Mouse (Mus musculus): ENCODE measurements around the gene Tatdn2. TPM values are rescaled to one million over a fixed set of nuclear protein-coding genes. Genes with fewer than 3 reads are reported as not detected.
"Not testable (repeated sequence)": the region's sequence is repeated elsewhere in the genome, so short reads cannot be mapped to it uniquely, and the experiment has no call there.

Tatdn2 gene
- total RNA-seq, 2 experiments from 2014 or later = 25.7 to 29.1 TPM

DNA sequence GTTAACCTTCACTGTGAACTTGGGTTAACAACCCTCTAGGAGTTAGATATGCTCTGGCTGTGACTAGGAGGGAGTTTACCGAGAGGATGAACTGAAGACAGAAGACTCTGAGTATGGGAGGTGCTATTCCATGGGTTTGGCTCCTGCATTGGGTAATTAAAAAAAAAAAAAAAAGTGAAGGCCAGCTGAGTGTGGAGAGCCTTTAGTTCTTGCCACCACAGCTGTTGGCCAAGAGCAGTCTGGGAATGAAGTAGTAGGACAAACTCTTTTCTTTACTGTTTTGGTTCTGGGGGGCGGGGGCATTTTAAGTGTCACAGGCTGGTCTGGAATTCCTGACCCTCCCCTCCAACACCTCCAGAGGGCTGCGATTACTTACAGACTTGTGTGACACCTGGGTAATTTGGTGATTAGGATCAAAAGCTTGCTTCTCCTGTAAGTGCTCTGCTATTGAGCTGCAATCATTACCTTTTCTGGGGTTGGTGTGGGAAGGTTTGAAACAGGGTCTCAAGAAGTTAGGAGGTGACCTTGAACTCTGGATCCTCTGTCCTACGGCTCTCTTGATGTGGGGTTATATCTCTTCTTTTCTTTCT lies 989 bp upstream of the Tatdn2 start:
- intact Hi-C loops (cut with DNase I; ENCODE audit: low total_unique reads) = no loop called here
- no peak for DNase-seq

DNA sequence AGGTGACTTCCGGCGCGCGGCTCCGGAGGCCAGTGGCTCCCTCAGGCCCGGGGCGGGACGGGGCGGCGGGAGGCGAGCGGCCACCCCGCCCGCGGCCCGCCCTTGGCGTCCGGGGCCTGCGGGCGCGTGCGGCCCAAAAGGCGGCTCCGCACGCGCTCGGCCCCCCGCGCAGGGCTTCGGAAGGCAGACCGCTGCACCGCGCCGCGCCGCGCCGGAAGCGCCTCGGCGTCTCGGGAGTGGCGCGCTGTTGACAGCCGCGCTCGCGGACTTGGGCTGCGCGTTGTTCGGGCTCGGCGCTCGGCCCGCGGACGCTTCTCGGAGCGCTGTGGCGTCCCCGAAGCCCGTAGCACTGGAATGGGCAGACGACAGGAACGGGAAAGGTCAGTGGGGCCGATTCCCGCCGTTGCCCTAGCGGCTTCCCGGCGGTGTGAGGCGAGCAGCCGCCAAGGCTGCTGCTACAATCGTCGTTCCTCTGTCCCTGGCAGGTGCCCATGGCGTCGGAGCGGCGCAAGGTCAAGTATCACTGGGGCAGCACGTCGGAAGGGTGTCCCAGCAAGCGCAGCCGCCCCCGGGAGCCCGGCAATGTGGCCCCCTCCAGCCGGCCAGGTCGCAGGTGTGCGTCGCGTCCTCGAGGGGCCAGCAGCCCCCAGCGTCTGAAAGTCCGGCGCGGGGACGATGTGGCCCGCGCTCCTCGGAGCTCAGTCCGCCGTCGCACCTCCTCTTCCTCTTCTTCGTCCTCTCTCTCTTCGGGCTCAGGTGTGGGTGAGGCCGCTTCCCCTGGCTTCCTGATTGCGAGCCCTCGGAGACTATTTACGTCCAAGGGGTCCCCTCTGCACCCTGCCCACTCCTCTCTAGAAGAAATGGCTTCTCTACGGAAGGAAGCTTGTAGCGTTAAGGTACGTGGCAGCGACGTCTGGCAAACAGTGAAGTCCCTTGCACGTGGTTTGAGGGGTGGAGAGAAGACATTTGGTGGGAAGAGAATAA lies 664 bp downstream of the Tatdn2 start:
- DNase-seq = peak; percentile 40
- intact Hi-C loops (cut with DNase I; ENCODE audit: low total_unique reads) = no loop called here

DNA sequence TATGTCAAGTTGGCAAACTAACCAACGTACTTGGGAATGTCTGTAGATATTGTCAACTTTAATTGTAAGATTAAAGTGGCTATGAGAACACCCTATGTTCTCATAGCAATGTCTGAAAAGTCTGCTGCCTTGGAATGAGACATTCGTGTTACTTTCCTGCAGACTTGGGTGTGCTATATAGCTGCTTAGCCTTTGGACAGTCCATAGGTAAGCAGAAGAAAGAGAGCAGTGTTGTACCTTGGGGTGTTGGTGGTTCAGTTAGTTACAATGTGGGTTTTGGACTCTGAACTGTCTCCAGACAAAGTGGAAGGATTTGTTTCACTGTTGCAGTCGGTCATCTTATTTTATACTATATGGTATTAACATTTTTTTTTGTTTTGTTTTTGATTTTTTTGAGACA lies 15.9 kb downstream of the Tatdn2 start:
- intact Hi-C loops (cut with DNase I; ENCODE audit: low total_unique reads) = no loop called here
- DNase-seq = no peak

DNA sequence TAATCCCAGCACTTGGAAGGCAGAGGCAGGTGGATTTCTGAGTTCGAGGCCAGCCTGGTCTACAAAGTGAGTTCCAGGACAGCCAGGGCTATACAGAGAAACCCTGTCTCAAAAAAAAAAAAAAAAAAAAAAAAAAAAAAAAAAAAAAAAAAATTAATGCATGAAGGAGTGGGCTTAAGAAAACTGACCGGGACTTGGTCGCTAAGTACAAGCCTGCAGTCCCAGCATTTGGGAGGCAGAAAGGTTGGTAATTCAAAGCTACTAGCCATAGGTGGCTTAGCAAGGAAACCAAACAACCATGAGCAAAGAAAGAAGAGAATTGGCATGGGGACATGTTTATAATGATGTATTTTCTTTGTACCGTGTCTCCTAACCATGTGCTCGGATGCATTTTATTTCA lies 16.5 kb downstream of the Tatdn2 start:
- intact Hi-C loops (cut with DNase I; ENCODE audit: low total_unique reads); DNase-seq: not testable (repeated sequence)

DNA sequence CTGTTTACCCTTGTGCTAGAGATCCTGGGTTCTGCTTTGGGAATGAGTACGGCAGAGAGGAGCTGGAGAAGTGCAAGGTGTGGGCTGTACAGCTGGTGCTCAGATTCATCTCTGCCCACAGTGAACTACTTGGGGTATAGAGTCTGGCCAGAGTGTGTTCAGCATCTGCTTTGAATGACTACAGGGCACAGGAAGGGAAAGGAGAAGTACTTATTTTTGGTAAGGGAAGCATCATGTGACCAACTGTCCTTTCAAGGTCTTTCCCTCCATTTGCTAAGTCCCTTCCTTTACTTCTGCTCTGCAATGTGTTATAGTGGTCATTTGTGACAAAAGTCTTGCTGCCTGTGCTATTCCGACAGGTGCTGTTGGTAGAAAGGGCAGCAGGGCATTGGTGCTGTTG lies 17.4 kb downstream of the Tatdn2 start:
- intact Hi-C loops (cut with DNase I; ENCODE audit: low total_unique reads) = no loop called here
- no peak for DNase-seq

DNA sequence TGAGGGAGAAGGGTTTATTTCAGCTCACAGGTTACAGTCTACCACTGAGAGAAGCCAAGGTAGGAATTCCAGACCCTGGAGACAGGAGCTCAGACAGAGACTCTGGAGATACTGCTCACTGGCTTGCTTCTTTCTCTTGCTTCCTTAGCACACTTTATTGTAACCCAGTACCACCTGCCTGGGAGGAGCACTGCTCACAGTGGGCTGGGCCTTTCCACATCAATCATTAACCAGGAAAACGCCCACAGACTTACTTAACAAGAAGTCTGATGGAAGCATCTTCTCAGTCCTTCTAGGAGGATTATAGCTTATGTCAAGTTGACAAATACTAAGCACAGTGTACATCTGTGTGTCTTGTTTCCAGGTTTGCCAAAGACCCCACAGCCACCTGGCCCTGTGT lies 17.9 kb downstream of the Tatdn2 start:
- intact Hi-C loops (cut with DNase I; ENCODE audit: low total_unique reads) = no loop called here
- no peak for DNase-seq

DNA sequence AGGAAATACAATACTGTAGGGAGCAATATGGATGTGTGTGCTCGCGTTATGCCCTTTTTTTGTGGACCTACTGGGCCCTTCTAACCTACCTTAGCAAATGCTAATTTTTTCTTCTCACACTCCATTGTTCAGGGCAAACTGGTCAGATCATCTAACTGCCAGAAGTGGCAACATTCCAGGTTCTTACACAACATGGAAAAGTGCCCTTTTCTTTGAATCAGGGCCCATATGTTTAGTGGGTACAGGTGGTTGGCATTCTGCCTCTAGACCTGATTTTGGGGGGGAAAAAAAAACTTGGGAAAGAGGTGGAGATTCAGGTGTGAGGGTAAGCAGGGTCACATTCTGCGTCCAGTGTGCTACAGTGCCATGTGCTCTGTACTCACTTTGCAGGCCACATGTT lies 20.7 kb downstream of the Tatdn2 start:
- no peak for DNase-seq
- intact Hi-C loops (cut with DNase I; ENCODE audit: low total_unique reads) = no loop called here

DNA sequence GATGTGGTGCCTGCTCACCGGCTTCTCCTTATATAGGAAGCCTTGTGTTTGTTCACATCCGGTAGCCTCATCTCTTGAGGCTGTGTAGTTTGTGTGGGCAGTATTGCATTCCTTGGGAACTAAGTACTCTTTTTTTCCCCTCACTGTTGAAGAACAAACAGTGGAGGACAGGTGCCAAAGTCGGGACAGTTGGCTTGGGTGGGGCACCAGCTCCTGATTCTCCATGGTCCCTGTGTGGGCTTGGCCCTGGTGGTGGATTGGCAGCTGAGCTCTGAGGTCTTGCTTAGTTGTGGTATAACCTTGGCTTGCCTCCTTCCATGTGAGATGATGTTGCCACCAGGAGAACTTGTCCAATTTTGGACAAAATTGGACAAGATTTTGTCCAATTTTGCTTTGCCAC lies 23.0 kb downstream of the Tatdn2 start, which contains the start of gene Ghrl:
Gene Ghrl (minus strand): TSS at position 3 of the 400 bp plus-strand sequence.
- no peak for DNase-seq
- intact Hi-C loops (cut with DNase I; ENCODE audit: low total_unique reads) = no loop called here

DNA sequence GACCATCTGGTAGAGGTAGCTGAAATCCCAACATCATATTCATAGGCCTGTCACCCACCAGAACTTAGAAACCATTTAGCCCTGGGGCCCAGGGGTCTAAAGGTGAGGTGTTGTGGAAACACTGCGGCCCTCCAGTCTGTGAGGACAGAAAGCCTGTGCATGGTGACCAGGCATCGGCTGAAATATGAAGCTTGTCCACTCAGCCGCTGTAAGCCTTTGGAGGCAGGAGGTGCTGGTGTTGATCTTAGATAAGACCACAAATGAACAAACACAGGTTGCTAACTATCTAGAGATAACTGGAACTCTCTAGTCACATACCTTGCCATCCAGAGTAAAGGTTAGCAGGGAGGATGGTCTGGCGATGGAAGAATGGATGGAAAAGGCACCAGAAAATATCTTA lies 24.2 kb downstream of the Tatdn2 start:
- DNase-seq = no peak
- intact Hi-C loops (cut with DNase I; ENCODE audit: low total_unique reads) = no loop called here

DNA sequence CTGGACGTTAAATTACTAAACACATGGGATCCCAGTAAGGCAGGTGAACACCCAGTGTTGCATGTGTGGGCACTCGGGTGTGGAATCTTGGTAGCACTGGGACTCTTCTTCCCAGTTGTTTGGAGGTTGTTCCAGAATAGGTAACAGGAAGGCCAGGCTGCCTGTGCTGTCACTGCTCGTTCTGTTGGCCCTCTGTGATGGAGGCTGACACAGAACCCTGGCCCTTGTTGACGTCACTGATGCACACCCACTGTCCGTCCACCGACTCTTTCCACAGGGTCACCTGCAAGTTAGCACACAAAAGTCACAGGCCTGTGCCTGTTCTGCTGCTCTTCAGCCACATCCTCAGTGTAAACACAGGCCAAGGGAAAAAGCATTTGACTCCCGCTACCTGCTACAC lies 31.3 kb downstream of the Tatdn2 start:
- intact Hi-C loops (cut with DNase I; ENCODE audit: low total_unique reads) = no loop called here
- no peak for DNase-seq

DNA sequence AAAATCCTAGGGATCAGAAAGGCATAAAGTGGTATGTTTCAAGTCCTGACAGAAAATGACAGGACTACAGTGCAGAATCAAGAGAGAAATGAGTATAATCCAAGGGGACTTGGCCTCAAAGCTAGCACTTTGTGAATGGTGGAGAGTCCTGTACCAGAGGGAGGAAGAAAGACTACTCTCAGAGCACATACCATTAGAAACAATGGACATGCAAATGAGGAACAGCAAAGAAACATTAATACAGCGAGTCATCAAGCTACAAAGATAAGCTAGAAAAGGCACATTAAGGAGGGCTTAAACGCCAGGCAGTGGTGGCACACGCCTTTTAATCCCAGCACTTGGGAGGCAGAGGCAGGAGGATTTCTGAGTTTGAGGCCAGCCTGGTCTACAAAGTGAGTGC lies 34.4 kb downstream of the Tatdn2 start:
- DNase-seq = no peak
- intact Hi-C loops (cut with DNase I; ENCODE audit: low total_unique reads) = no loop called here

DNA sequence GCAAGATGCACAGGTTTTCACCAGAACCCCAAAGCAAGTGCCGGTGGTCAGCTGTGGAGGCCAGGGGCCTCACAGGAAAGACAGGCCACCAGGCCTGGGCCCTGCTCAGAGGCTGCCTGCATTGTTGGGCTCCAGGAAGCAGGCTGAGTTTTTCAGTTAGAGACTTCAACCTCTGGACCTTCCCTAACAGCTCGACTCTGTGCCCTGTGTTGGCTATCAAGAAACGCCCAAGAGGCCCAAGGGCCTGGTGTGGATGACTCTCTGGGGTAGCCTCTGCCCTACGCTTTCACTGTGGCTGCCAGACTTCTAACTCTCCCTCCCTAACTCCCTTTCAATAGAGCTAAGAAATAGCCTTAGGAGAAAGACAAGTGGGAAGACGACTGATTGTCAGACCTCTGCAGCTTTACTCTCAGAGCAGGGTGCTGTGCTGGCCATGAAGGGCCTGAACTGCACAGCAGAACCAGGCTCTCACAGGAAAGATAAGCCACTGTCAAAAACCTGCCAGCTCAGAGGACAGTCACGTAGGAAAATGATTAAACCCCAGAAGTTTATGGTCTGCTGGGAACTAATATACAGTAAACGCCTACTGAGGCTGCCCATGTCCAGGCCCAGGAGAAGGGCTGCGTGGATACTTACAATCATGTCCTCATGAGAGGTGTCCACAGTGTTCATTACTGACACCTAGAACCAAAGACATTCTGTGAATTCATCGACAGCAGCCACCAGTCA lies 40.6 kb downstream of the Tatdn2 start:
- DNase-seq = no peak
- intact Hi-C loops (cut with DNase I; ENCODE audit: low total_unique reads) = no loop called here

DNA sequence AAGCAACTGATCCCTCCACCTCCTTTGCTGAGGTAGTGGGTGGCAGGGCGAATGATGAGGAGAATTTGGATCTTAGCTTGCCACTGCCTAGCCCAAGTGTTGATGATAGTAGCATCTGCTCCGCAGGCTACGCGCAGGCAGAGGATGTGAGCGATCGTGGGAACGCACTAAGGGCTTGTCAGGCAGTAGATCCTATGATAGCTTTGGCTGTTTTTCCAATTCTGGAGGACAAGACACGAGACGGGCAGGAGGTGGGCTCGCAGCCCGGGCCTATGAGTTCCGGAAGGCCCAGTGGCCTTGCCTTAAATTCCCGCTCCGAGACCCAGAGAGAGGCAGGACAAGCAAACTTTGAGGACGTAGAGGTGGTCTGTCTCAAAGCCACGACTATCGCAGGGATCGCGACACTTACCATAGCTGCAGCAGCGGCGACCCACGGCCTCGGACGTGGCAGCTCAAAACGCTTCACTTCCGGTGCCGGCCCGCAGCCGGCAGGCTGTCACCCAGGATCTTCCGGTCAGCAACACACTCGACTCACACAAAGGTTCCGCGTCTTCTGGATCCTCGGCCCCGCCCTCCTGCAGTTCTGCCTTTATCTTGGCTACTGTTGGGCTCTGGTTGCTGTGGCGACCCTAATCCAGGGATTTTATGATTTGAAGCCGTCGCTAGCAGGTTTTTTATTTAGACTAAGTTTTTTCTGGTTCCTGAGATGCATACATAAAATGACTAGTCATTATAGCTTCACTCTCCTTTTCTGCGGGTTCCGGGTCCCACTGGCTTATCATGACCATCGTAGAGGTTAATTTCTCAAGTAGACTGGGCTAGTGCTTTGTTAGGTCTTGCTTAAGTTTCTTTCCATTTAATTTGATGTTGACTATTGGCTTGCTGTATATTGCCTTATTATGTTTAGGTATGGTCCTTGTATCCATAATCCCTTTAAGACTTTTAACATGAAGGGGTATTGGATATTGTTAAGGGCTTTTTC lies 43.7 kb downstream of the Tatdn2 start, which contains the start of gene Sec13:
Gene Sec13 (minus strand): TSS at position 508 of the 982 bp plus-strand sequence.
- DNase-seq = peak; percentile 84
- intact Hi-C loops (cut with DNase I; ENCODE audit: low total_unique reads) = no loop called here

DNA sequence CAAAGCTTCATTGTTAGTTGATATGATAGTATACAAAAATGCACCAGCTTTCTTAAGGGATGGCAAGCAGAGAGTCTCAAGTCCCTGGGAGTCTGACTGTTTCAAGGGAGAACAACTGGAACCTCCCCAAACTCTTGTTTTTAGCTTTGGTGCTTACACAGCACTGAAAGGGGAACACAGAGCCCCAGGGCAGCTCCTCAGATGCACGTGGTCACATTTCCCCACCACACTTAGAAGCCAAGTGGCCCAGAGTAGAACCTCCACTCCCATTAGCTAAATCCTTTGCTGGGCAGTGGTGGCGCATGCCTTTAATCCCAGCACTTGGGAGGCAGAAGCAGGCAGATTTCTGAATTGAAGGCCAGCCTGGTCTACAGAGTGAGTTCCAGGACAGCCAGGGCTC lies 44.6 kb downstream of the Tatdn2 start:
- intact Hi-C loops (cut with DNase I; ENCODE audit: low total_unique reads) = no loop called here
- no peak for DNase-seq

DNA sequence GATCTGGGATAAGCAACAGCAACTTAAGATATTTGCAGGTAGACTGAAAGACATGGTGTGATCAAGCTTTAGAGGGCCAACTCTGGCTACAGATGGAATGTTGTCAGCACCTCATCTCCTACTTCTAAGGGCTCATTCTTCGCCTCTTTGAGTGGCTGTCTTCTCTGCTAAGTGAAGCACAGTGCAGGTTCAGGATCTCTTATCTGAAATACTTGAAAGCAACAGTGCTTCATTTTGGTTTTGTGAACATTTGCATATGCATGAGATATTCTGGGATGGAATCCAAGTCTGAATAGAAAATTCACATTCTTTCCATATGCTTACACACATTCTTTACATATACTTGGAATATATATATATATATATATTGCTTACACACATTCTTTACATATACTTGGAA lies 45.5 kb downstream of the Tatdn2 start:
- no peak for DNase-seq
- intact Hi-C loops (cut with DNase I; ENCODE audit: low total_unique reads) = no loop called here

DNA sequence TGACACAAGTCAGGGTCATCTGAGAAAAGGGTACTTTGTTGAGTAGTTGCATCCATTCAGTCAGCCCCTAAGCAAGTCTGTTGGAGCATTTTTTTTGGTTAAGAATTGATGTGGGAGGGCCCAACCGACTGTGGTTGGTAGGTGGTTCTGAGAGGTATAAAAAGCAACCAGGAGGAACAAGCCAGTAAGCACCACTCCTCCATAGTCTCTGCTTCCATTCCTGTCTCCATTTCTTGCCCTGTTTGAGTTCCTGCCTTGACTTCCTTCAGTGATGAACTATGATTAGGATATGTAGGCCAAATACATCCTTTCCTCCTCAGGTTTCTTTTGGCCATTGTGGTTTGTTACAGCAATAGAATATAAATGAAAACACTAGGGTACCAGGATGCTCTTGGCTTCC lies 46.3 kb downstream of the Tatdn2 start:
- intact Hi-C loops (cut with DNase I; ENCODE audit: low total_unique reads) = no loop called here
- no peak for DNase-seq

DNA sequence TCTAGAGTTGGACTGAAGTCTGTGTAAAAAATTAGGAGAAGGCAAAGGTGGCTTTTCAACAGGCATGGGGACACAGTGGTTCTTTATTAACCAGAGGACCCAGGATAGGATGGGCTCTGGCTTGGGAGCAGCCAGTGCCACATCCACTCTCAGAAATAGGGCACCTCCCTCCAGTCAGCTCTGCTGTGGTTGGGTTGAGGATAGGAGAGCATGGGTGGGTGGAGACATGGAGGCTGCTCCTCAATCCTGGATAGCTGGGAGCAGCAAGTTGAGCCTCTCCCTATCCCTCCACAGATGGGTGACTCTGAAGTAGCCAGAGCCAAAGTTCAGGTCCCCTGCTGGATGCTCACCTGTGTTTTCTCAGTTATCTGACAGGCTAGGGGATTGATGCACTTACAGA lies 48.3 kb downstream of the Tatdn2 start:
- no peak for DNase-seq
- intact Hi-C loops (cut with DNase I; ENCODE audit: low total_unique reads) = no loop called here

DNA sequence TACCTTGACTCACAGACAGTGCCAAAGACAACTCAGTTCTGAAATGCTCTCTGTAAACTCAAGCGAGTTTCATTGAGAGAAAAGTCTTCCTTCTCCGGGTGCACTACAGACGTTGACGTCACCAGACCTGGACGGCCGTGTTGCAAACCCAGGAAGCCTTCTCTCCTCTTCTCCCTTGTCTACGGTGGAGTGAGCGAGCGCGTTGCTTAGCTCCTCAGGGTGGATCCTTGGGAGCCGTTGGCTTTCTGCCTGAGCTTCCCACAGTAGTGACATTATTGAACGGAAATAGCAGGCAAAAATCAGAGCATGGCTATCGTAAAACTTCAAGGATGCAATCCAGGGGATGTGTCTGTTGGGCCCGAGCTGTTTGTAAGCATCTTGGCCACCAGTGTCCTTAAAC lies 50.4 kb downstream of the Tatdn2 start:
- intact Hi-C loops (cut with DNase I; ENCODE audit: low total_unique reads) = no loop called here
- DNase-seq = no peak

DNA sequence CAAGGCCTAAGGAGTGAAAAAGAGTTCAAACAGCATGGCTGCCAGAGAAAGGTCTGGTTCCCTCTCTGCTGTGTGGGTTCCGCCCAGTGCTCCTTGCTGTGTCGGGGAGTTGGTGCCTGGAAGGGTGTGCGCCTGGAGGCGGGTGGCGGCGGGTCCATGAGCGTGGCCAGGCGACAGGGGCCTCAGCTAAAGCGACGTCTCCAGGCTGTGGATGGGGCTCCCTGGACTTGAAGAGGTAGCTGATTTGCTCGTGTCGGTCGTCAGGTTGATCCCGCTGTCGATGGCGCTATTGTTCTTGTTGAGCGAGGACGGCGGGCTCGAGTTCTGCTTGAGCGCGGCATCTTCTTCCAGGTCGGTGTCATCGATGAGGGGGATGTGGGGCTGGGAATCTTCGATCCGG lies 51.5 kb downstream of the Tatdn2 start:
- intact Hi-C loops (cut with DNase I; ENCODE audit: low total_unique reads) = no loop called here
- DNase-seq = no peak
